Mouse (Mus musculus): ENCODE data around the gene Ndufb8. TPM values are rescaled to one million over a fixed set of nuclear protein-coding genes. Genes with fewer than 3 reads are reported as not detected.

Gene Ndufb8
- total RNA-seq, 2 experiments from 2014 or later = 411 to 441 TPM

DNA sequence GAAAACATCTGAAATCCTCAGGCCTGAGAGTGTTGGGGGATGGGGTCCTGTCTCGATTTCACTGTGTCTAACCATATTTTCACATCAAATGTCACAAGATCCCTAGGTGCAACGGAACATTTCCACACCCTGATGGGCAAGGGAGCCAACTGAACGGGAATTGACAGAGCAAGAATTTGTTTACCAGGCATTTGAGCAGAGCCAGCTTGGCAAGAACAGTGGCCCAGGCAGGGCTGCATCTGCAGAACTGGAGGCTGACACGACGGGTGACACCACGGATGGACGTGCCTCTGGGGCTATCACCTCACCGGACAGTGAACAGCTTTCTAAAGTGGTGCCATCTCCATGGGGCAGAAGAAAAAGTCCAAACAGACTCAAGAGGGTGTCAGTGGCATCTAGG lies 17.8 kb downstream of the Ndufb8 start:
- no peak for DNase-seq (ENCODE audit: low spot score in 2 of 2)

DNA sequence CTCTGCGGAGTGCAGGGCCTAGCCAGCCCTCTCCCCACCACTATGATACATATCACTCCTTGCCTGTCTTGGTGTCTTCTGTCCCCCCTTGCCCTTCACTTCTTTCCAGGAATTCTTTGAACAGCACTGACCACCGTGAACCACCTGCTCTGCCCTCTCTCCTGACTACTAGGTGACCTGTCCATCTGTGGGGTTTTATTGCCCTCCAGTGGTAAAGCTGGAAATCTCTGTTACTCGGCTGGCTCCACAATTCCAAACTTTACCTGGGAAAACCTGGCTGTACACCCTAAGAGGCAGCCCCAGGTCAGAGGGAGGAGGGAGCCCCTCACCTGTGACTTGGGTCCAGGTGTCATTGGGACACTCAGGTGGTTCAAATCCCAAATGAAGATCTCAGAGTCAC lies 19.9 kb downstream of the Ndufb8 start:
- DNase-seq (ENCODE audit: low spot score in 2 of 2) = no peak

DNA sequence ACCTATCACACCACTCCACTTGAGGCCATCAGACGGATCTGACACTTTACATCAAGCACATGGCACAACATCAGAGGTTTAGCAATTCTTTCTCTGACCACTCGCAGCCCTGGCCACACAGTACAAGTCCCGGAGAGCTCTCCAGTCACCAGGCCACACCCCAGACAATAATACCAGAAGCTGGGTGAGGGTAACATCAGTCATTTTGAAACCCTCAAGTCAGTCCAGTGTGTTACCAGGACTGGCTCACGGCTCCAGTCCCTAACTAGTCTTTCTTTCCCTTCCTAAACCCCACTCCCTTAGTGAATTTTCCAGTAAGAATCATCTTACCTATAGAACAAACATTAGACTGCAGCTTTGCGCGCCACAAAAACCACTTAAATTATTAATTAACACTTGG lies 25.2 kb downstream of the Ndufb8 start:
- no peak for DNase-seq (ENCODE audit: low spot score in 2 of 2)

DNA sequence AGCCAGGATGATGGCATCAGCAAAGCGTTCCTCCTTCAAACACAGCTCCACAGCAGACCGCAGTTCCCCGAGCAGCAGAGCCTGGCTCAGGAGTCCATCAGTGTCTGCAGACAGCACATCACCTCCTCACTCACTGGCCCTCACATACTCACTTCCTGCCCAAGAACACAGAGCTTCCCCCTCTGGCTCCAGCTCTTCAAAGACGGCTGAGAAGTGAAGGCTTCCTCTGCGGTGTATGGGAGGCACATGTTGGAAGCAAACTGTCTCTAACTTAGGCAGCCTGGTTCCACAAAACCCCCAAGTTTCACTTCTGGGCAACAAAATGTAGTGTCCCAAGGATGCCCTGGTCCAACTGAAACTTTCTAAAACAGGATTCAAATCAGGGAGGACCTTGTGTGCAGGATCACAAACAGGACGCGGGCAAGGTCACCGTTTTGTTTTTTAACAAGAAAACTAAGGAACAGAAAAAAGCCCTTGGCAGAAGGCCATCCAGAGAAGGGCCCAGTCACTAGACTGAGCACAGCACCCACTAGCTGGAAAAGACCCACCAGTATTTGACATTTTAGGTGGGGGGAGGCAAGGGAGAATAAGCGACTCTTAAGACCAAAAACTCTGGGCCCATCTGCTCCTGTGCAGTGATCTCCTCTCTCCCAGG lies 29.6 kb downstream of the Ndufb8 start:
- DNase-seq (ENCODE audit: low spot score in 2 of 2) = no peak

- no peak for DNase-seq (ENCODE audit: low spot score in 2 of 2)
Measured at GRCm38 (mm10) chr19:44519152-44519551, 36.1 kb downstream of the Ndufb8 start.

DNA sequence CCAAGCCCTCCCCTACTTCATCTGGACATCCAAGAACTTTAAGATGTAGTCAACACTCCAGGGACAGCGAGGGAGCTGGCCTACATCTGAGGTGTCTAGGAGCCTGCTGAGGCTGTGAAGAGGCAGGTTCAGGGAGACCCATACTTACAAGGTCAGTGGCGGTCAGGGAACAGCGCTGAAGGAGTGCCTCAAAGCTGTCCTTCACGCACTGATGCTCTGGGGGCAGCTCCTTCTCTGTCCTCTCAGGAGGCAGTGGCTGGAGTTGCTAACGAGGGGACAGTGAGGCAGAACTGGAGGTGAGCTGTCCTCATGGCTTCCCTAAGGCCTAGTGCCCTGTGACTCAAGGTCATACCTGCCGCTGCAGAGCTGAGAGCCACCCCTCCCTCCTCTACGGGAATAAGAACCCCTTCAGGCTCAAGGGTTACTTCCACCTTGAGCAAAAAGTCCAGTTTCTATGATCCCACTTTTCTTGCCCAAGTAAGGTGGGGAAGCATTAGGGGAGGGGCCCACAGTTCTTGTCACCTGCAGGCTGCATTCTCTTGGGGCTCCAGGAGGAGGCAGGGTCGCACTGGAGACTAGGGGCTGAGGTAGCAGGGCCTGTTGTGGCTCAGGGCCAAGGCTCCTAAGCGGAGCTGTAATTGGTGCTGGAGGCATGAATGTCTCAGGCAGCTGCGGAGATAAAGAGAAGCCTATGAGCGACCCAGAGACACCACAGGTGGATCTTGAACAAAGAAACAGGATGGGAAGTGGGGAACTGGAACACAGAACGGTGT lies 37.1 kb downstream of the Ndufb8 start:
- DNase-seq (ENCODE audit: low spot score in 2 of 2) = no peak

DNA sequence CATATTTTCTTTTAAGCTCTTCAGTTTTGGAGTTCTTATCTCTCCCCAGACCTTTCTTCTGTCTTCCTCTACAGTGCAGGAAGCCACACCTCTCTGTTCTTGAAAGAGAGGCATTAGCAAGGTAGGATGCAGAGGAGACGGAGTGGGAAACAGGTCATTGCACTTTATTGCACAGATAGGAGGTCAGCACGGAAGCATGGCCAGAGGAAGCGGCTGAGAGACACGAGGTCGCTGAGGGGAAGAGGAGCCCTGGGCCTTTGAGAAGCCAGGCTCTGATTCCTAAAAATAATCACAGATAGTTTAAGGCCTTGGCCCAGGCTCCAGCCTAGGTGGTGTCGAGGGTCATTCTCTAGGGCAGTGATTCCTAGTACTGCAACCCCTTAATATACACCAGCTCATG lies 39.5 kb downstream of the Ndufb8 start:
- DNase-seq (ENCODE audit: low spot score in 2 of 2) = no peak

GRCm38 (mm10) chr19:44514521-44515451 lies 40.5 kb downstream of the Ndufb8 start:
- DNase-seq (ENCODE audit: low spot score in 2 of 2) = no peak

DNA sequence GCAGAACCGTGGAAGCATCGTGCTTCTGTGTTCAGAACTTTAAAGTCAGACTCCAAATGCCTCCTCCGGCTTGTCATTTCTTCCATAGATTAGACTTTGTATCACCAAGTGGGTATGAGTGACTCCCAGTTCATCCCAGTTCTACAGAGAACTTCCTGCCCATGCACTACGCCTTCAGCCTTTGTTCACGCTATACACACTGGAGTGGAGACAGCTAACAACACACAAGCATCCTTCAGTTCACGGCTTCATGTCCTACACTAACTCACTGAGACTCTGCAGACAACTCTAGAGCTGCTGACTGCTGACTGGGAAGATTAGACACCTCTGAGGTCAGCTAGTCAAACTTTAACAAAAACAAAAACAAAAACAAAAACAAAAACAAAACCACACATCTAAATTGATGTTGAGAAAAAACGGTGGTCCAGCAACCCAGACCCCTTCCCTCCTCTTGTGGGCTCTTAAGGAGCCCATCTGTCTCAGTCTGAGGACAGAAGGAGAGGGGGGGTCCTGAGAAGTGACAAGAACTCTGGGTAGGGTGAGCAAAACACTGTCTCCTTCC lies 41.2 kb downstream of the Ndufb8 start:
- no peak for DNase-seq (ENCODE audit: low spot score in 2 of 2)

- no peak for DNase-seq (ENCODE audit: low spot score in 2 of 2)
Measured at GRCm38 (mm10) chr19:44513054-44513833, 42.0 kb downstream of the Ndufb8 start.

GRCm38 (mm10) chr19:44512601-44513000 lies 42.6 kb downstream of the Ndufb8 start:
- DNase-seq (ENCODE audit: low spot score in 2 of 2) = no peak

- no peak for DNase-seq (ENCODE audit: low spot score in 2 of 2)
Measured at GRCm38 (mm10) chr19:44511451-44512231, 43.6 kb downstream of the Ndufb8 start.

GRCm38 (mm10) chr19:44510534-44511175 lies 44.6 kb downstream of the Ndufb8 start:
- DNase-seq (ENCODE audit: low spot score in 2 of 2) = no peak

GRCm38 (mm10) chr19:44502741-44503140 lies 52.5 kb downstream of the Ndufb8 start:
- no peak for DNase-seq (ENCODE audit: low spot score in 2 of 2)

DNA sequence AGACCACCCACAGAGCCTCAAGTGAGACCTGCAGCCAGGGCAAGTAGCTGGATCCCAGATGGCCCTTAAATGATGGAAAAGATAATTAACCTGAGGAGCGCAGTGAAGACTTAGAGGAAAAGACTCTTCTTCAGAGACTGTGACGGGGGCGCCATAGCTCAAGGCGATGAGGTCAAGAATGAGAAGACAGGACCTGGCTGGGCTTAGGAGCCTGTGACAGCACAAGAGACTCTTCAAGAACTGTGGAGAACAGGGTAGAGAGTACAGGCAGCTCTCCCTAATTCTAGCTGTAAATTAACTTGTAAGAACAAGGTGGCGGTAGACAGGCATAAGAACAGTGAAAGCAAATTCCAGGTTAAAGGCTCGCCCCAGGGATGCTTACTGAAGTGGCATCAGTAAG lies 53.3 kb downstream of the Ndufb8 start:
- no peak for DNase-seq (ENCODE audit: low spot score in 2 of 2)

DNA sequence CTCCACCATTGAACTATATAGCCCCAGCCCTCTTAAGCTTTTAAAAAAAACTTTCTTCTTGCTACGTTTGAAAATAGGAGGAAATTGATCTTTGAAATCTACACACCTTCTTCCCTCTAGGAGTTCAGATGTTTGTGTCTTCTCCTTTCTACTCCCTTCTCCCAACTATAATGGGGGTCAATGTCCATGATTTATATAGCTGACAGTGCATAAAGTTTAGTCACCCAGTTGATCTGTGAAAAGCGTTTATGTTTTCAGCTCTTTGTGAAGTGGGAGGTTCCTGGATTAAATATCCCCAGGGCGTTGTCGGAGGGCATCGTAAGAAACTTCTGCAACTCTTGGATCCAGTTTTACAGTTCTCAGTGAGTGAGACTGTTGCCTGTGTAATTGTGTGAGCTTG lies 55.0 kb downstream of the Ndufb8 start:
- DNase-seq (ENCODE audit: low spot score in 2 of 2) = no peak

DNA sequence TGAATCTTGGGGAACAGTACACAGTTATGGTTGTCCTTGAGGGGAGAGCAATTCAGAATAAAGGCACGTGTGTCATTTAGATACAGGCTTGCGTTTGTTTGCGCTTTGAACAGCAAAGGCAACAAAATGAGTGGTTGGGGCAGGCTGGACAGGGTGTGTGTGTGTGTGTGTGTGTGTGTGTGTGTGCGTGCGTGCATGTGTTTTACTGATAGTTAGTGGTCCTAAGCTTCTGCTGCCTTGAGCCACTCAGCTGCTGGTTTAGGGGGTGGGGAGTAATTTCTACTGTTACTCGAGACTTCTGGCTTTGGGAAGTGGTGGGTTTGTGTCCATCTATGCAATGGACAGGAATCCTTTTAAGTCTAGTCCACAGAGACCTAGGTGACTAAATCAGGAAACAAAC lies 56.3 kb downstream of the Ndufb8 start:
- no peak for DNase-seq (ENCODE audit: low spot score in 2 of 2)

Data from adrenal gland, postnatal 4 days (tissue).